8 mouse cellular contexts compared by ENCODE assay signal in genomic region chr4:56989431-56990214, GRCm38 (mm10). TPM values are rescaled to one million over a fixed set of nuclear protein-coding genes. Genes with fewer than 3 reads are reported as not detected.
A peak's percentile ranks its signal among the peaks of the same experiment; 100 is the strongest.
DNase-seq lines count a peak whose midpoint lies in the region; ATAC-seq and TF ChIP-seq lines count a peak whose summit lies in the region.

No protein-coding gene starts in this region.

- H3K27me3 ChIP-seq in heart, embryonic 16.5 days (ENCODE audit: control insufficient read depth, insufficient read depth, low read length), result peaks cover 32% of the 10 kb centered on the region
- peaks cover 3% of the 10 kb centered on the region for H3K27me3 ChIP-seq in hindbrain, embryonic 11.5 days (ENCODE audit: control insufficient read depth, insufficient read depth, low read length)
- H3K27me3 ChIP-seq in limb, embryonic 14.5 days (ENCODE audit: control insufficient read depth, insufficient read depth, low read length), result peaks cover 24% of the 10 kb centered on the region

- peak overlapping the region; percentile 66 for H3K4me3 ChIP-seq in heart, embryonic 16.5 days (ENCODE audit: low read length)
- peak overlapping the region; percentile 74 for H3K4me3 ChIP-seq in hindbrain, embryonic 11.5 days (ENCODE audit: low read depth, low read length)
- peak overlapping the region; percentile 69 for H3K4me3 ChIP-seq in limb, embryonic 14.5 days (replicated peaks; ENCODE audit: low read length)

- H3K4me1 ChIP-seq in heart, embryonic 16.5 days (ENCODE audit: control insufficient read depth, insufficient read depth, low read length), result no peaks in the 10 kb centered on the region
- no peaks in the 10 kb centered on the region; the same call in 1 of the 2 replicates for H3K4me1 ChIP-seq in hindbrain, embryonic 11.5 days (replicated peaks; ENCODE audit: control insufficient read depth, insufficient read depth, low read length)
- H3K4me1 ChIP-seq in limb, embryonic 14.5 days (ENCODE audit: control insufficient read depth, insufficient read depth, low read length), result no peaks in the 10 kb centered on the region

- no peak for TF ChIP-seq POLR2A in limb, embryonic 14.5 days (IDR thresholded peaks at IDR 0.05; ENCODE audit: borderline replicate concordance, extremely low read depth, insufficient read depth, insufficient read length)

- 7% methylated on average over 45 of the region's 45 CpGs for WGBS in heart, embryonic 16.5 days
- WGBS in hindbrain, embryonic 11.5 days, result 1% methylated on average over 41 of the region's 45 CpGs
- WGBS in limb, embryonic 14.5 days, result 3% methylated on average over 36 of the region's 45 CpGs

- H3K36me3 ChIP-seq in heart, embryonic 16.5 days (ENCODE audit: control insufficient read depth, insufficient read depth), result no peaks in the 10 kb centered on the region
- no peaks in the 10 kb centered on the region for H3K36me3 ChIP-seq in hindbrain, embryonic 11.5 days (ENCODE audit: control insufficient read depth, insufficient read depth, low read length)
- no peaks in the 10 kb centered on the region for H3K36me3 ChIP-seq in limb, embryonic 14.5 days (ENCODE audit: control insufficient read depth, insufficient read depth, low read length)

- peak overlapping the region; percentile 91 for H3K4me2 ChIP-seq in heart, embryonic 16.5 days (ENCODE audit: low read depth, low read length)
- peak overlapping the region; percentile 97 for H3K4me2 ChIP-seq in hindbrain, embryonic 11.5 days (replicated peaks; ENCODE audit: low read depth, low read length)
- peak overlapping the region; percentile 99 for H3K4me2 ChIP-seq in limb, embryonic 14.5 days (replicated peaks; ENCODE audit: low read depth, low read length, severe bottlenecking)

- peaks cover 4% of the 10 kb centered on the region for H3K9me3 ChIP-seq in heart, embryonic 16.5 days (replicated peaks; ENCODE audit: control insufficient read depth, low read length)
- no peaks in the 10 kb centered on the region for H3K9me3 ChIP-seq in hindbrain, embryonic 11.5 days (ENCODE audit: control insufficient read depth, low read length)
- H3K9me3 ChIP-seq in limb, embryonic 14.5 days (ENCODE audit: control insufficient read depth, low read length), result no peaks in the 10 kb centered on the region

- no peak for DNase-seq in heart, adult 9 months (ENCODE audit: low spot score in 2 of 2)
- peak; percentile 68 for DNase-seq in cerebellum, adult 8-10 months
- peak; percentile 60 for DNase-seq in hindbrain, embryonic 11.5 days (ENCODE audit: low spot score)
- DNase-seq in limb, embryonic 14.5 days (ENCODE audit: low spot score), result no peak
- DNase-seq in right cerebral cortex, postnatal 10 days (ENCODE audit: low spot score in 2 of 2), result peak; percentile 50 to 75
- no peak for DNase-seq in kidney, adult 18-20 months
- no peak for DNase-seq in lung, adult 18-20 months

- ATAC-seq in heart, embryonic 16.5 days (replicated peaks; ENCODE audit: extremely low read depth, insufficient read depth, low FRiP score), result no peak
- peak; percentile 75 for ATAC-seq in hindbrain, embryonic 11.5 days (ENCODE audit: low FRiP score)
- peak; percentile 41; the same call in 1 of the 2 replicates for ATAC-seq in limb, embryonic 14.5 days (ENCODE audit: low FRiP score, low read depth)

- H3K27ac ChIP-seq in heart, embryonic 16.5 days (ENCODE audit: low read length), result no peak overlapping the region
- peak overlapping the region; percentile 47; the same call in 1 of the 2 replicates for H3K27ac ChIP-seq in hindbrain, embryonic 11.5 days (ENCODE audit: low read depth, low read length)
- no peak overlapping the region for H3K27ac ChIP-seq in limb, embryonic 14.5 days (replicated peaks; ENCODE audit: low read depth, low read length)

- peak overlapping the region; percentile 70 for H3K9ac ChIP-seq in heart, embryonic 16.5 days (ENCODE audit: low read length)
- H3K9ac ChIP-seq in hindbrain, embryonic 11.5 days (ENCODE audit: low read depth, low read length), result peak overlapping the region; percentile 76
- peak overlapping the region; percentile 77 for H3K9ac ChIP-seq in limb, embryonic 14.5 days (ENCODE audit: low read depth, low read length, severe bottlenecking)

RNA-seq across cellular contexts. Expression of gene Frrs1l, which starts 0.6 kb away (rescaled TPM):
- polyA plus RNA-seq in heart, embryonic 16.5 days (2015; fragmentation: Nextera tagmentation; extraction: Ambion mirVana), result 0.14 and 0.36 TPM in 2 replicates
- polyA plus RNA-seq in hindbrain, embryonic 11.5 days (2014; fragmentation: Nextera tagmentation; extraction: Ambion mirVana), result 5.0 and 6.0 TPM in 2 replicates
- polyA plus RNA-seq in limb, embryonic 14.5 days (2012; rRNA removed), result 2.3 and 2.5 TPM in 2 replicates
- polyA plus RNA-seq in limb, embryonic 14.5 days (2014; fragmentation: Nextera tagmentation; extraction: Ambion mirVana), result 4.1 and 4.3 TPM in 2 replicates

RNA-seq across cellular contexts. Expression of gene Tmem245, which starts 42.4 kb away (rescaled TPM):
- polyA plus RNA-seq in heart, embryonic 16.5 days (2015; fragmentation: Nextera tagmentation; extraction: Ambion mirVana), result 17.3 and 23.4 TPM in 2 replicates
- polyA plus RNA-seq in hindbrain, embryonic 11.5 days (2014; fragmentation: Nextera tagmentation; extraction: Ambion mirVana), result 6.5 and 7.7 TPM in 2 replicates
- polyA plus RNA-seq in limb, embryonic 14.5 days (2012; rRNA removed), result 11.9 and 14.8 TPM in 2 replicates
- polyA plus RNA-seq in limb, embryonic 14.5 days (2014; fragmentation: Nextera tagmentation; extraction: Ambion mirVana), result 9.0 and 10.0 TPM in 2 replicates

Comparison
In these comparisons a context has a peak if more than half of its experiments do, and no peak if none do; other contexts are left out.
1. DNase-seq: peak in cerebellum, adult 8-10 months (single experiment), hindbrain, embryonic 11.5 days (single experiment) and right cerebral cortex, postnatal 10 days (2 of 2); none in heart, adult 9 months (0 of 2), limb, embryonic 14.5 days (single experiment), kidney, adult 18-20 months (single experiment) and lung, adult 18-20 months (0 of 2).
2. Peak in every context shown above with its lines, with median percentiles within 50 percentile points of each other: H3K4me2 ChIP-seq, H3K4me3 ChIP-seq and H3K9ac ChIP-seq.